Mouse (Mus musculus): ENCODE measurements at regions not wholly inside any gene's neighbourhood (a gene's known extent, or its start where the extent isn't known, plus 50 kb on each side); places are given as distances from the start of the nearest gene placed in this dataset.

GRCm38 (mm10) chr1:157756977-157757376 lies 250.4 kb downstream of the Sec16b start:
- TF ChIP-seq EP300 (optimal IDR thresholded peaks at IDR 0.05), result no peak
- TF ChIP-seq CTCF (IDR thresholded peaks at IDR 0.05; ENCODE audit: low read depth), result no peak
